Mouse (Mus musculus) midbrain, embryonic 13.5 days (tissue): ENCODE measurements around the gene Arpp19. TPM values are rescaled to one million over a fixed set of nuclear protein-coding genes. Genes with fewer than 3 reads are reported as not detected.

Experiments used
- ATAC-seq: fragments of 200-750 bp; cut with Nextera tagmentation; 2 replicates; pipeline ENCODE4 v1.8.0; 2017; ENCODE audit warnings: mild to moderate bottlenecking, moderate TSS enrichment, moderate library complexity
- H3K27ac ChIP-seq: fragments of 300-500 bp; sonication (generic); 2 replicates; pipeline ENCODE4 v1.5.1; 2015; ENCODE audit warnings: inconsistent platforms, mild to moderate bottlenecking, moderate library complexity
- H3K27me3 ChIP-seq: fragments of 300-500 bp; sonication (generic); 2 replicates; pipeline ENCODE4 v1.6.1; 2015; ENCODE audit warnings: mild to moderate bottlenecking, inconsistent platforms
- H3K36me3 ChIP-seq: fragments of 300-500 bp; sonication (generic); 2 replicates; pipeline ENCODE4 v1.6.1; 2015; ENCODE audit warnings: mild to moderate bottlenecking, inconsistent platforms
- H3K4me1 ChIP-seq: fragments of 300-500 bp; sonication (generic); replicated peaks from 2 replicates; pipeline ENCODE4 v1.6.1; 2015; ENCODE audit warnings: inconsistent platforms
- H3K4me2 ChIP-seq: fragments of 300-500 bp; sonication (generic); replicated peaks from 2 replicates; pipeline ENCODE4 v1.6.1; 2015; ENCODE audit warnings: moderate library complexity, mild to moderate bottlenecking, inconsistent platforms
- H3K4me3 ChIP-seq: fragments of 300-500 bp; sonication (generic); replicated peaks from 2 replicates; pipeline ENCODE4 v1.5.1; 2015; ENCODE audit warnings: mild to moderate bottlenecking, inconsistent platforms
- H3K9ac ChIP-seq: fragments of 300-500 bp; sonication (generic); replicated peaks from 2 replicates; pipeline ENCODE4 v1.6.1; 2015; ENCODE audit warnings: mild to moderate bottlenecking, inconsistent platforms
- H3K9me3 ChIP-seq: fragments of 300-500 bp; sonication (generic); 2 replicates; pipeline ENCODE4 v1.6.1; 2016; ENCODE audit warnings: mild to moderate bottlenecking, inconsistent platforms
- WGBS: fragments of 180-500 bp; shearing (Covaris S2); methylation state at CpG from one replicate; pipeline ENCODE4 v1.1.7; 2015; 5-methylcytosine and 5-hydroxymethylcytosine counted together
- polyA plus RNA-seq: library from polyadenylated mRNA; unstranded; fragments of >200 nt; fragmentation: Nextera tagmentation; extraction: Ambion mirVana; gene quantifications from 2 replicates; pipeline ENCODE4 v1.2.1, GENCODE M21; 2015

Gene Arpp19
- polyA plus RNA-seq, 1 experiment from 2014 or later = 236 TPM

DNA sequence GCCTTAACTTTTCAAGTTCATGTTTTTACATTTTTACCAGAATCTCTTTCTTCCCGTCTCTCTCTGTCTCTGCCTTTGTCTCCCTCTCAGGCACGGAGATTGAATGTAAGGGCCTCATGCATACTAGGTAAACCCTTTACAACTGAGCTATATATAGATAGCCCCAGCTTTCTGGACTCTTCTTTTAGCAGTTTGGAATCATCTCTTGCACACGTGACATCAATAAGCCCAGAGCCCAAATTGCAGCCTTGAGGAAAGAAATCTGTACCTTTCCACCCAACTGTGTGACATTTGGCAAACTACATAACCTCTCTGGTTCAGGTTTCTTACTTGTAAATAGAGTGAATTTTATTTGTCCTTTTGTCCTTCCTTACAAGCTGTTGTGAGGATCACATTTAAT is 34.9 kb downstream of the Arpp19 start:
- peak overlapping the region; percentile 96 for H3K27ac ChIP-seq
- H3K9ac ChIP-seq = peak overlapping the region; percentile 94
- H3K9me3 ChIP-seq = no peaks in the 10 kb centered on the region
- H3K4me2 ChIP-seq = peak overlapping the region; percentile 64
- H3K4me1 ChIP-seq = peaks cover 31% of the 10 kb centered on the region
- 9% methylated on average over 3 of the region's 3 CpGs for WGBS
- no peaks in the 10 kb centered on the region for H3K36me3 ChIP-seq
- H3K4me3 ChIP-seq = peak overlapping the region; percentile 91
- no peaks in the 10 kb centered on the region for H3K27me3 ChIP-seq
- ATAC-seq = no peak

DNA sequence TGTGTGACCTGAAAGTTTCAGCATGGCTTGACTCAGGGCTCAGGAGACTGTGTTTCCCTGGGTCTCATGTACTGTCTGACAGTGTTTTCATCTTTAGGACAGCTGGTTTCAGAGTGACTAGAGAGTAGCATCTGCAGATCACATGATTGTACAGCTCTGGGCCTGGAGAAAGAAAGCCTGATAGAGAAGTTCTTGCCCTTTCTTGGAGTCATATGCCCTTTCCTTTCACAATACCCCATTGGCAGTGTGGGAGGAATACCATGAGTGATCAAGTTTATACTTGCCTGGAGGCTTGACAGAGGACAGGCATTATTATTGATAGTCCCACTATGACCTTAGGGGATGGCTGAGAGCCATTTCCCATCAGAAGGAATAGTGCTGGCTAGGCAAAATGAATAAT is 39.8 kb downstream of the Arpp19 start:
- Histone ChIP-seq H3K4me1 (peaks cover 26% of the 10 kb centered on the region), H3K36me3 (no peaks in the 10 kb centered on the region), H3K27me3 (no peaks in the 10 kb centered on the region), H3K4me2 (no peak overlapping the region), H3K27ac (no peak overlapping the region), H3K9me3 (no peaks in the 10 kb centered on the region), H3K9ac (no peak overlapping the region), H3K4me3 (no peak overlapping the region)
- ATAC-seq = no peak

DNA sequence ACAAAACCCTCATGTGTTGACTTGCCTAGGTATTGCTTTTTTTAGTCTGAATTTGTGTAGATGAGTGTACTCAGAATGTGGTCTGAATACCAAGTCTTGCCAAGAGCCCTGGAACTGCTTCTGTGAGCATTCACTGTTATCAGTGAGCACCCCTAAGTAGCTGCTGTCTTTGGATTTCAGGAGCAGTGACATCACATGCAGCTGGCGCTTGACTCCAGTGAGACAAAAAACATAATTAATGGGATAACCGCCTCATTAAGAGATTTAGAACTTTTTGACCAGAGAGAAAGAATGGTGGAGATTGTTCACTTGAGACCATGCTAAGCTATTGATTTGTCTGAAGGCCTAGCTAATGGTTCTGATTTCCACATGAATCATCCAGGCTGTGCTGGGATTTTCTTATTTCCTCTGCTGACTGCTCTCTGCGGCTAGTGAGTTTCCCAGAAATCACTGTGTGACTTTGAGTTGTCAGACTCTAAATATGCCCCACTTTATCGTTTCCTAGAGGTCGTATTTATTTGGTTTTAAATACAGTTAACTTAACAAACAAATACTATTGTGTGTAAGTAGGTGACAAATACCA is 47.9 kb downstream of the Arpp19 start:
- H3K4me1 ChIP-seq = peaks cover 8% of the 10 kb centered on the region; the same call in 1 of the 2 replicates
- H3K27ac ChIP-seq = no peak overlapping the region
- H3K4me2 ChIP-seq = no peak overlapping the region
- no peak overlapping the region for H3K9ac ChIP-seq
- ATAC-seq = no peak
- no peaks in the 10 kb centered on the region for H3K27me3 ChIP-seq
- H3K36me3 ChIP-seq = no peaks in the 10 kb centered on the region
- 60% methylated on average over 5 of the region's 5 CpGs for WGBS
- H3K4me3 ChIP-seq = no peak overlapping the region
- no peaks in the 10 kb centered on the region for H3K9me3 ChIP-seq

DNA sequence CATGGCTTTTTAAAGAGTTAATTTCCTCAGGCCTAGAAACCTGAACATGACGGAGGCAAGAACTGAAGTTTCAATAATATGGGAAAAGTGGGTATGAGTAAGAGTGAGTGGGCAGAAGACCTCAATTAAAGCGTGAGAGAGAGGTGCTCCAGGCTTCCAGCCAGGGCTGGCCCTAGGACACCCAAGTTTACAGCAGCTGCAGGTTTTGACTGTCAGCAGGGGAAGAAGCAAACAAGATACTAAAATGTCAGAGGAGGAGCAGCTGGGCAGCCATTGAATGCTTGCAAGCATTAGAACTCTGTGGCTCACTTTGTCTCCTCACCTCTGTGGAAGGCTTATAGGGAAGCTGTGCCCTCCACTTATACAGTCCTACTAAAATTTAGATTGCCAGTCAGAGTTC is 50.4 kb downstream of the Arpp19 start:
- H3K9me3 ChIP-seq = no peaks in the 10 kb centered on the region
- H3K4me3 ChIP-seq = no peak overlapping the region
- no peak overlapping the region for H3K9ac ChIP-seq
- H3K27me3 ChIP-seq = no peaks in the 10 kb centered on the region
- peaks cover 8% of the 10 kb centered on the region; the same call in 1 of the 2 replicates for H3K4me1 ChIP-seq
- ATAC-seq = no peak
- H3K27ac ChIP-seq = no peak overlapping the region
- H3K4me2 ChIP-seq = no peak overlapping the region
- no peaks in the 10 kb centered on the region for H3K36me3 ChIP-seq
- WGBS = 67% methylated on average over 2 of the region's 2 CpGs

DNA sequence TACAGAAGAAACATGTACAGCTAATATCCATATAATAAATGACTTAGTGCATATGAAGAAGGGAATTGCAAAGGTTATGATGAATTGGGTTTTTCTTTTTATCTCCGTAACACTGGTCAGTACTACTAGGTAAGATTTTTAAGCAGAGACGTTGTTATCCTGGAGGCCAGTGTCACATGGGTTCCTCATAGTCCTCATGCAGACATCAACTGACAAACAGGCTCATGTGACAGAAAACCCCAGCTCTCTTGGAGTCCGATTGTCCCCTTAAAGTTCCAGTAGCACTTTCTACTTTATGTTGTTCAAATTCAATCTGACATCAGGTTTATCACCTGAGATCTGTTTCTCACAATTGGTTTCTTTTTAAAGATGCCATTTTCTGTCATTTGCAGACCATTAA is 51.9 kb downstream of the Arpp19 start:
- H3K9me3 ChIP-seq = no peaks in the 10 kb centered on the region
- 90% methylated on average over 3 of the region's 3 CpGs for WGBS

DNA sequence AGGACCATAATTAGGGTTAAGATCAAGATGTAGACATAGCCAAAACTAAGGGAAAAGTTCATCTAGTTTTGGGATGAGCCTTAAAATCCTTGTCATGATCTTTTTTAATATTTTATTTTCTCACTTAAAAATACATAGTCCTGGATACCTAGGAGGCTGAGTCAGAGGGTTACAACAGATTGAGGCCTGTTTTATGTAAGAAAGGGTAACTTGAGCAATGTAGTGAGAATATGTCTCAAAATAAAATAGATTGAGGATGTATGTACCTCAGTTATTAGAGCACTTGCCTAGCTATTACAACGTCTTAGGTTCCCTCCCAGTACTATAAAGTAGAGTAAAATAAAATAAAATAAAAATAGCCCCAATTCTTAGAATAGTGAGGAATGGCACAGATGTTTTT is 54.7 kb downstream of the Arpp19 start:
- Histone ChIP-seq H3K9me3 (no peaks in the 10 kb centered on the region), H3K27ac (no peak overlapping the region), H3K4me1 (no peaks in the 10 kb centered on the region), H3K36me3 (no peaks in the 10 kb centered on the region), H3K4me3 (no peak overlapping the region), H3K27me3 (no peaks in the 10 kb centered on the region), H3K4me2 (no peak overlapping the region), H3K9ac (no peak overlapping the region)
- WGBS = 78% methylated on average over 1 of the region's 1 CpGs
- no peak for ATAC-seq

More for the DNA sequence above, 51.9 kb downstream of the Arpp19 start:
- peaks cover 8% of the 10 kb centered on the region; the same call in 1 of the 2 replicates for H3K4me1 ChIP-seq
- no peaks in the 10 kb centered on the region for H3K36me3 ChIP-seq
- no peak overlapping the region for H3K4me3 ChIP-seq
- H3K9ac ChIP-seq = no peak overlapping the region
- no peak overlapping the region for H3K27ac ChIP-seq
- no peaks in the 10 kb centered on the region for H3K27me3 ChIP-seq
- H3K4me2 ChIP-seq = no peak overlapping the region
- ATAC-seq = no peak

DNA sequence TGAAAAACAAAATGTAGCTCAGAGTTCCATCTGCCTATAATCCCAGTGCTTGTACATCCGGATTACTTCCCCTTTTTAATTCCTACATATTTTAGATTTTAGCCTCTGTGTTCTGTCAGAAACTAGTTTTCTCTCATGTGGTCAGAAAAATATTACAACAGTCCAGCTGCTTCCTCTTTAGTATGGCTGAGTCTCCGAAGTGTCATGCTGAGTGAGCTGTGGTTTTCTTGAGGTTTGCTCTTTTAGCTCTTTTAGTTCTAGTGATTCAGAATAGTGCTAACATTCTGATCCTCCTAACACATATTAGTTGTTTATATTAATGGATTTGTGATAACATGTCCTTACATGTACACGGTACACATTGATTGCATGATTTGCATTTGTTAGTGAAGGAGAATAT is 57.3 kb downstream of the Arpp19 start:
- no peaks in the 10 kb centered on the region for H3K36me3 ChIP-seq
- no peaks in the 10 kb centered on the region for H3K27me3 ChIP-seq
- H3K4me1 ChIP-seq = no peaks in the 10 kb centered on the region
- H3K27ac ChIP-seq = no peak overlapping the region
- H3K9ac ChIP-seq = no peak overlapping the region
- no peak overlapping the region for H3K4me3 ChIP-seq
- no peak for ATAC-seq
- 87% methylated on average over 3 of the region's 3 CpGs for WGBS
- H3K4me2 ChIP-seq = no peak overlapping the region
- no peaks in the 10 kb centered on the region for H3K9me3 ChIP-seq

DNA sequence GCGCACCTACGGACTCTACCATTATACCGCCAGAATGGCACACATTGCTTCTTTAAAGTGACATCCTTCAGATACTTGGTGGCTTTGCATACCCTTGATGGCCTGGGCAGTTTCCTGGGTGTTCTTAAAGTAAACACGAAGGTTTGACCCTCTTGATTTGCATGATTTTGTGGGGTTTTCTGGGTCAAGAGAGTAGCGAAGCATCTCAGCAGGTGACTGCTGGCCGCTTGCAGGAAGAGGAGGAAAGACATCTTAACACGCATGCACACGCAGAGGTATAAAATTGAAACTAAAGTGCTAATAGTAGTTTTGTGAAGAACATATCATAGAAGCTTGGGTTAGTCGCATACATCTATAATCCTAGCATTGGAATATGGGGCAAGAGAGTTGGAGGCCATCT is 61.5 kb downstream of the Arpp19 start:
- Histone ChIP-seq H3K9me3 (no peaks in the 10 kb centered on the region), H3K36me3 (no peaks in the 10 kb centered on the region), H3K9ac (no peak overlapping the region), H3K4me3 (no peak overlapping the region), H3K27me3 (no peaks in the 10 kb centered on the region), H3K4me2 (no peak overlapping the region), H3K27ac (no peak overlapping the region), H3K4me1 (peaks cover 6% of the 10 kb centered on the region)
- ATAC-seq = no peak
- 96% methylated on average over 9 of the region's 9 CpGs for WGBS

DNA sequence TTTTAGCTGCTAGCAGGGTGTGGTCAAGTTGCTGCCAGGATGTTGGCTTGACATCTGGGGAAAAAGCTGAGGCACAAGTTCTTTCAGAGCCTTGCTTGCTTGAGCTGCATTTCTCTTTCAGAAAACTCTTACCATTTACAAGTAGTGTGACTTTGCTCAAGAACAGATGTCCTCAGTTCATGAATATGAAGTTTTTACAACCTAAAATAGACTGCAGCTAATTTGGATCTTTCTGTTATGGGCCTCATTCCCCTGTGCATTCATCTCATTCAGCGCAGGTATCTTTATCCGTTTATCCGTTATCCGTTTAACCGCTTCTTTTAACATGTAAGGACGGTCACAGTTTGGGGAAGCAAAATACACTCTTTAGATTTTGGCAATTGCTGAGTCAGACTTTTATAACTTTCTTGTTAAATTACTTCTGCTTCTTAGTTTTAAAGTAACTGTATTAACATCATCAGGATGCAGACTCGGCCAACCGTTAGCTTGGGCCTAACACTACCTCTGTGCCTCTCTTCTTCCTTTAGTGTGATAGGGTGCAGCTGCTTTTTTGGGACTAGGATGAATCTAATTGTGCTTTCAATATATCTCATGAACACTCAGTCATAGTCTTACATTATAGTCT is 62.9 kb downstream of the Arpp19 start:
- Histone ChIP-seq H3K9me3 (no peaks in the 10 kb centered on the region), H3K9ac (no peak overlapping the region), H3K27ac (no peak overlapping the region), H3K27me3 (no peaks in the 10 kb centered on the region), H3K4me1 (peaks cover 17% of the 10 kb centered on the region), H3K36me3 (no peaks in the 10 kb centered on the region), H3K4me2 (no peak overlapping the region), H3K4me3 (no peak overlapping the region)
- no peak for ATAC-seq
- 91% methylated on average over 8 of the region's 8 CpGs for WGBS

DNA sequence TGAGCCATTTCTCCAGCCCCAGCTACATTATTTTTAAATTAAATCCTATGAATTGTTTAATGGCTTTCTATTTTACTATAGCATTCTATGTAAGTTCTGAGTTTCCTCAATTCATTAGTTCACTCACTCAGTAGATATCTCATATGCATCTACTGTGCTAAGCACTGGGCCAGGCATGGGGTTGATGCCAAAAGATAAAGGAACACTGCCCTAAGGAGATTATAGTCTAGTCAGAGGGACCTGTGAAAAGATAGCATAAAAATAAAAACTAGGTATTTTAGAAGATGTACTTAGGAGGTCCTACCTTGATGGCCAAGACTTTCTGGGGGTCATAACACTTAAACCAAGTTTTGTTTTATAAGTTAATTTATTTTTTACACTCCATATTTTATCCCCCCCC is 64.7 kb downstream of the Arpp19 start:
- Histone ChIP-seq H3K9ac (no peak overlapping the region), H3K4me2 (no peak overlapping the region), H3K27ac (no peak overlapping the region), H3K9me3 (no peaks in the 10 kb centered on the region), H3K36me3 (no peaks in the 10 kb centered on the region), H3K4me1 (peaks cover 17% of the 10 kb centered on the region), H3K4me3 (no peak overlapping the region), H3K27me3 (no peaks in the 10 kb centered on the region)
- no peak for ATAC-seq

Other genes starting within 250 kb of the Arpp19 start
- gene Onecut1, start 175.7 kb upstream of the Arpp19 start, polyA plus RNA-seq = 10.4 and 10.7 TPM in 2 replicates
- 31.3 TPM in 2 replicates for gene Fam214a, start 84.7 kb upstream of the Arpp19 start, polyA plus RNA-seq
- gene Myo5a, start 33.4 kb downstream of the Arpp19 start, polyA plus RNA-seq = 26.3 and 27.8 TPM in 2 replicates
- gene Myo5c, start 194.4 kb downstream of the Arpp19 start, polyA plus RNA-seq = 0.50 and 0.59 TPM in 2 replicates